Mouse (Mus musculus) c-Kit-positive CD71-positive TER-119-negative erythroid progenitor cells, embryonic 14.5 days (primary cell): ENCODE measurements around the gene Cask.

ENCODE experiments used
- DNase-seq: peaks from one replicate; pipeline ENCODE4 v3.0.0-alpha.2; 2013; ENCODE audit warnings: low read depth

The Cask gene

GRCm38 (mm10) chrX:13513864-13514263 is 337.3 kb downstream of the Cask start:
- DNase-seq = no peak

GRCm38 (mm10) chrX:13513127-13513526 is 338.0 kb downstream of the Cask start:
- DNase-seq = no peak

- no peak for DNase-seq
Measured at GRCm38 (mm10) chrX:13506376-13506775, 344.8 kb downstream of the Cask start.

- no peak for DNase-seq
Measured at GRCm38 (mm10) chrX:13504389-13504788, 346.8 kb downstream of the Cask start.

GRCm38 (mm10) chrX:13502862-13503375 is 348.2 kb downstream of the Cask start:
- DNase-seq = no peak

GRCm38 (mm10) chrX:13500284-13500683 is 350.9 kb downstream of the Cask start:
- no peak for DNase-seq

GRCm38 (mm10) chrX:13494892-13495703 is 356.1 kb downstream of the Cask start:
- DNase-seq = no peak

GRCm38 (mm10) chrX:13492922-13493321 is 358.2 kb downstream of the Cask start:
- no peak for DNase-seq

GRCm38 (mm10) chrX:13490941-13491340 is 360.2 kb downstream of the Cask start:
- DNase-seq = no peak

- DNase-seq = no peak
Measured at GRCm38 (mm10) chrX:13489761-13490160, 361.4 kb downstream of the Cask start.

GRCm38 (mm10) chrX:13489001-13489400 is 362.2 kb downstream of the Cask start:
- no peak for DNase-seq

- DNase-seq = no peak
Measured at GRCm38 (mm10) chrX:13484447-13484846, 366.7 kb downstream of the Cask start.

GRCm38 (mm10) chrX:13482576-13482975 is 368.6 kb downstream of the Cask start:
- no peak for DNase-seq

GRCm38 (mm10) chrX:13479570-13479969 is 371.6 kb downstream of the Cask start:
- no peak for DNase-seq

- DNase-seq = no peak
Measured at GRCm38 (mm10) chrX:13478298-13478697, 372.9 kb downstream of the Cask start.

- DNase-seq = no peak
Measured at GRCm38 (mm10) chrX:13477596-13477995, 373.6 kb downstream of the Cask start.

GRCm38 (mm10) chrX:13475382-13475781 is 375.8 kb downstream of the Cask start:
- no peak for DNase-seq

GRCm38 (mm10) chrX:13472751-13473225 is 378.4 kb downstream of the Cask start:
- DNase-seq = no peak

GRCm38 (mm10) chrX:13471925-13472324 is 379.2 kb downstream of the Cask start:
- DNase-seq = no peak

GRCm38 (mm10) chrX:13469160-13470116 is 381.7 kb downstream of the Cask start:
- no peak for DNase-seq

GRCm38 (mm10) chrX:13467121-13467571 is 384.0 kb downstream of the Cask start:
- no peak for DNase-seq
